Mouse (Mus musculus) embryonic fibroblast, embryonic 13.5 days (primary cell): ENCODE results near the gene BC030500. TPM values are rescaled to one million over a fixed set of nuclear protein-coding genes. Genes with fewer than 3 reads are reported as not detected.

Source experiments
- H3K27ac ChIP-seq: 2 replicates; pipeline ENCODE4 v1.5.1; 2012; ENCODE audit warnings: low read length, control low read depth, inconsistent platforms; ENCODE audit not compliant: insufficient read depth
- H3K4me1 ChIP-seq: 2 replicates; pipeline ENCODE4 v1.6.1; 2011; ENCODE audit warnings: low read length; ENCODE audit not compliant: control insufficient read depth, insufficient read depth
- H3K4me3 ChIP-seq: 2 replicates; pipeline ENCODE4 v1.5.1; 2011; ENCODE audit warnings: mild to moderate bottlenecking, control low read depth, low read length; ENCODE audit not compliant: insufficient read depth
- CTCF ChIP-seq: IDR thresholded peaks from 2 replicates; pipeline ENCODE4 v1.5.1; 2011; ENCODE audit warnings: mild to moderate bottlenecking, control low read depth, low read length, moderate library complexity, borderline replicate concordance; ENCODE audit not compliant: insufficient read depth
- POLR2A ChIP-seq: IDR thresholded peaks from 2 replicates; pipeline ENCODE4 v1.6.1; 2011; ENCODE audit warnings: low read depth, mild to moderate bottlenecking, control low read depth, low read length, moderate library complexity
- polyA plus RNA-seq: library from polyadenylated mRNA; stranded (reverse); fragments of >200 nt; gene quantifications from 2 replicates; pipeline ENCODE4 v1.2.4, GENCODE M21; 2011; ENCODE audit warnings: low read depth; ENCODE audit not compliant: missing spikeins, insufficient read length

BC030500 gene
- polyA plus RNA-seq, 1 experiment = not detected

GRCm38 (mm10) chr8:58943773-58944172 is 32.2 kb downstream of the BC030500 start:
- Histone ChIP-seq H3K4me3 (no peak overlapping the region), H3K4me1 (no peaks in the 10 kb centered on the region), H3K27ac (no peak overlapping the region)
- no peak for TF ChIP-seq POLR2A
- no peak for TF ChIP-seq CTCF

GRCm38 (mm10) chr8:58957195-58957739 is 45.7 kb downstream of the BC030500 start:
- H3K4me1 ChIP-seq = no peaks in the 10 kb centered on the region
- no peak overlapping the region for H3K4me3 ChIP-seq
- no peak overlapping the region for H3K27ac ChIP-seq
- TF ChIP-seq POLR2A (no peak), CTCF (no peak)

Other genes starting within 250 kb of the BC030500 start
- 0.32 TPM in 1 of 2 replicates, not detected in the other for gene Galntl6, start 885 bp downstream of the BC030500 start, polyA plus RNA-seq